Mouse (Mus musculus): ENCODE measurements around the gene Polh. TPM values are rescaled to one million over a fixed set of nuclear protein-coding genes. Genes with fewer than 3 reads are reported as not detected.

Gene Polh
- polyA plus RNA-seq, 1 experiment from 2014 or later, result 15.4 TPM

DNA sequence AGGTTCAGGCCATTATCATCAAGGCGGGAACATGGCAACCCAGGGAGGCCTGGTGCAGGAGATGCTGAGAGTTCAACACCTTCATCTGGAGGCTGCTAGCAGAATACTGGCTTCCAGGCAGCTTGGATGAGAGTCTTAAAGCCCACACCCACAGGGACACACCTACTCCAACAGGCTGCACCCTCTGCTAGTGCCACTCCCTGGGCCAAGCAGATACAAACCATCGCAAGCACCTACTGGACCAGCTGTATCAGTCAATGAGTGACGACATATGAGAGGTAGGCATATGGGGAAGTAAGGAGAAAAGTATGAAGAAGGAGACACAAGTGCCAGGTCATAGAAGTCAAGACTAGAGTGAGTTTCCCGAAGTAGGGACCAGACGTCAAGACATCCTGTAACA, 45.8 kb downstream of the Polh start:
- Histone ChIP-seq H3K27ac (no peak overlapping the region), H3K4me1 (peaks cover 13% of the 10 kb centered on the region), H3K9ac (no peak overlapping the region), H3K9me3 (no peaks in the 10 kb centered on the region), H3K4me3 (replicated peaks) (no peak overlapping the region), H3K36me3 (no peaks in the 10 kb centered on the region), H3K27me3 (replicated peaks) (no peaks in the 10 kb centered on the region), H3K4me2 (no peak overlapping the region)
- WGBS, result 78% methylated on average over 5 of the region's 5 CpGs
- ATAC-seq (ENCODE audit: insufficient read depth, low FRiP score, low read depth), result no peak

DNA sequence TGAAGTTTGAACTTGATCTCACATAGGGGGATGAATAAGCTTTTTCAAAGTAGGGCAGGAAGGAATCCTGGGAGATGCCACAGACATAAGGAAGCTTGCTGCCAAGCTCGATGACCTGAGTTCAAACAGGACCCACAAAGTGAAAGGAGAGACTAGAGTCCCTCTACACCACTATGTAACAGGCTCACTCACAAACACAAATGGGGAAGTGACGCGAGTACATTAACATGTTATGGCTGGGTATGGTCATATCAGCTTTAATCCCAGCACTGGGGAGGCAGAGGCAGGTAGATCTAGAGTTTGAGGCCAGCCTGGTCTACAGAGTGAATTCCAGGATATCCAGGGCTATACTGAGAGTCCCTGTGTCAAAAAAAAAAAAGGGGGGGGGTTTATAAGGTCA, 48.1 kb downstream of the Polh start:
- no peak overlapping the region for H3K4me3 ChIP-seq (replicated peaks)
- H3K27ac ChIP-seq, result no peak overlapping the region
- H3K4me2 ChIP-seq, result no peak overlapping the region
- no peak overlapping the region for H3K9ac ChIP-seq
- ATAC-seq (ENCODE audit: insufficient read depth, low FRiP score, low read depth), result no peak
- WGBS, result 92% methylated on average over 3 of the region's 3 CpGs
- H3K4me1 ChIP-seq, result peaks cover 13% of the 10 kb centered on the region; the same call in 1 of the 2 replicates
- no peaks in the 10 kb centered on the region for H3K9me3 ChIP-seq
- H3K36me3 ChIP-seq, result no peaks in the 10 kb centered on the region
- H3K27me3 ChIP-seq (replicated peaks), result no peaks in the 10 kb centered on the region

DNA sequence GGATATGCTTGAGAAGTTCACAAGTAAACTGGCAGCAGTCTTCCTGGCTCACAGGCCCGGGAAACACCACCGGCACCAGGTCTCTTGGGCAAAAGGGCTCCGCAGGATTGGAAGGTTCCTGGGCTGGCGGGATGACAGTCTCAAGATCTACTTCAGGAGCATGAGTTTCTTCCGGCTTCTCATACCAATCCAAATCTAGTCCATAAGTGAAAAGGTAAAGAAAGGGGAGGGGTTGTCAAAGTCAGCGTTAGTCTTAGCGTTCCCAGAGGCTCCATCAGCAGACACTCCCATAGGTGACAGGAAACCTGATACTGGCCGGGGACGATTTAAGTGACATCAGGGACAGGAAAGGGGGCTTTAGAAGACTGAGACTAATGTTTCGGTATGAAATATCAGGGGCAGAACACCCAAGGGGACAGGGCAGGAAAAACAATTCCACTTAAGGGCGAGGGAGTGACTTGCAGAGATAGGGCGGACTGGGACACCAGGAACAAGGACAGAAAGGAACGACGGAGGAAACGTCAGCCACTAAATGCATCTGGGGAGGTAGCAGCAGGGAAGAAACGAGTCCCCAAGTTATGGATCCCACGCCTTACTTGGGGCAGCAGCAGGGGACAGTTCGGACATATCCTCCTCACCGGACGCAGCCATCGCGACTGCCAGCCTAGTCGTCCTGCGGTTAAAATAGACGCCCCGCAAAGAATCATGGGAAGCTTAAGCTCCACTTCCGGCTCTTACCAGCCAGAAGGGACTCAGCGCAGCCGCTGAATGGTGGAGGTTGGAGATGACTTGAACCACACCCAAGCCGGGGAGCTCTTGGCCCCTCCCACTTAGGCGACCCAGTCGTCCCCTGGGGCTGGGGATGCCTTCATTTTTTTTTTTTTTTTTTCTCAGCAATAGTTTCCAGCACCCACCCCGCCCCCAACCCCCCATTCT, 49.3 kb downstream of the Polh start, which contains the start of gene Mad2l1bp:
Gene Mad2l1bp (minus strand): TSS at position 707 of the 936 bp plus-strand sequence.
- peak; percentile 91 for ATAC-seq (ENCODE audit: insufficient read depth, low FRiP score, low read depth)
- Histone ChIP-seq H3K27me3 (replicated peaks) (no peaks in the 10 kb centered on the region), H3K9ac (peak within 1 kb of the TSS; percentile 43), H3K27ac (peak within 1 kb of the TSS; percentile 76), H3K4me2 (peak within 1 kb of the TSS; percentile 85), H3K4me3 (replicated peaks) (peak within 1 kb of the TSS; percentile 61), H3K4me1 (peaks cover 10% of the 10 kb centered on the region; the same call in 1 of the 2 replicates), H3K36me3 (peaks cover 4% of the 10 kb centered on the region; the same call in 1 of the 2 replicates), H3K9me3 (no peaks in the 10 kb centered on the region)
- WGBS, result 4% methylated on average over 33 of the region's 33 CpGs

DNA sequence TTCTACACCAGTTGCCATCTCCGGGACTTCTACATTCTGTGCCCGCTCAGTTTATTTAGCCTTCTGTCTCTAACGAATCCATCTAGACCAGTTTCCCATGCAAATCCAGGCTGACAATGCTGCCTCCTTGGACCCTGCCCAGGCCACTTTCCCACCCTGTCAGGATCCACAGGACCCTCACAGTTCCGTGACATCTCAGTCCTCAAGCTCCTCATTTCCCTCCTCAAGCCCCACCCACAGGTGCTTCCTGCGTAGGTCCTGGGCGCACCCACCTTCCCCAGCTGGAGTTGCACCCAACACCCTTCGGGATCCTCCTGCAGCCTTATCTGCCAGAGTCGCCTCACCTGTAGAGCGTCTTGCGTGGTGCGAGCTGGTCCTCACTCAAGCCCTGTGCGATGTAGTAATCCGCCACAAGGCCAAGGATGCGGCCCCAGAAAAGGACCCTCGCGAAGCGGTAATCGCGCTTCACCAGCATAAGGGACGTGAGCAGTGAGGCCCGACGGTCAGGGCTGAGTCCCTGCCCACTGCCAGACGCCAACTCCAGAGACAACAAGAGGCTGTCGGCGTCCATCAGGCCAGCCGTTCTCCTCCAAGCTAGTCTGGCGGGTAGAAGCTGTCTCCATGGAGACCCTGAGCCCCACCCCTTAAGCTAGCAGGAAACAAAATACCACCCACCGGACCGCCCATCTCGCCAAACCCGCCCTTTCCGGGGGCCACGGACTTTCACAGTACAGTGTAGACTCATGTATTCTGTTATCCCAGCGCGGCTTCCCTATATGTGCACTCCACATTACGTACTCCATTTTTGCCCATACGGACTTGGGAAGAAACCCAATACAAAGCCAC, 58.6 kb downstream of the Polh start, which contains the start of gene Rsph9:
Gene Rsph9 (minus strand): TSS at position 639 of the 846 bp plus-strand sequence.
- WGBS, result 7% methylated on average over 37 of the region's 37 CpGs
- no peaks in the 10 kb centered on the region for H3K27me3 ChIP-seq (replicated peaks)
- peaks cover 14% of the 10 kb centered on the region for H3K36me3 ChIP-seq
- H3K4me2 ChIP-seq, result peak within 1 kb of the TSS; percentile 91
- peaks cover 11% of the 10 kb centered on the region for H3K4me1 ChIP-seq
- H3K27ac ChIP-seq, result peak within 1 kb of the TSS; percentile 58; the same call in 1 of the 2 replicates
- peak within 1 kb of the TSS; percentile 35 for H3K9ac ChIP-seq
- H3K4me3 ChIP-seq (replicated peaks), result peak within 1 kb of the TSS; percentile 50
- H3K9me3 ChIP-seq, result no peaks in the 10 kb centered on the region
- peak; percentile 96 for ATAC-seq (ENCODE audit: insufficient read depth, low FRiP score, low read depth)

DNA sequence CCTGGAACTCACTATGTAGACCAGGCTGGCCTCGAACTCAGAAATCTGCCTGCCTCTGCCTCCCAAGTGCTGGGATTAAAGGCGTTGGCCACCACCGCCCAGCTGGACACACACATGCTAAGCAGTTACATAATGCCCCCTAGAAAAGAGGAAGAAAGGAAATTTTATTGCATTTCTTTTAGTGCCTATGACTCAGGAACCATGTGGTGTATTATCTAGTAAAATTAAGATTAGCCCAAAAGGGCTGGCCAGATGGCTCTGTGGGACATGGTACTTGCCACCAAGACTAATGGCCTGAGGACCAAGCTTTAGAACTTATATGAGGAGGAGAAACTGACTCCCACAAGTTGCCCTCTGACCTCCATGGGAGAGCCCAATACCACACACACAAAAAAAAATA, 62.6 kb downstream of the Polh start:
- WGBS, result 85% methylated on average over 3 of the region's 3 CpGs
- no peak for ATAC-seq (ENCODE audit: insufficient read depth, low FRiP score, low read depth)
- no peaks in the 10 kb centered on the region for H3K27me3 ChIP-seq (replicated peaks)

DNA sequence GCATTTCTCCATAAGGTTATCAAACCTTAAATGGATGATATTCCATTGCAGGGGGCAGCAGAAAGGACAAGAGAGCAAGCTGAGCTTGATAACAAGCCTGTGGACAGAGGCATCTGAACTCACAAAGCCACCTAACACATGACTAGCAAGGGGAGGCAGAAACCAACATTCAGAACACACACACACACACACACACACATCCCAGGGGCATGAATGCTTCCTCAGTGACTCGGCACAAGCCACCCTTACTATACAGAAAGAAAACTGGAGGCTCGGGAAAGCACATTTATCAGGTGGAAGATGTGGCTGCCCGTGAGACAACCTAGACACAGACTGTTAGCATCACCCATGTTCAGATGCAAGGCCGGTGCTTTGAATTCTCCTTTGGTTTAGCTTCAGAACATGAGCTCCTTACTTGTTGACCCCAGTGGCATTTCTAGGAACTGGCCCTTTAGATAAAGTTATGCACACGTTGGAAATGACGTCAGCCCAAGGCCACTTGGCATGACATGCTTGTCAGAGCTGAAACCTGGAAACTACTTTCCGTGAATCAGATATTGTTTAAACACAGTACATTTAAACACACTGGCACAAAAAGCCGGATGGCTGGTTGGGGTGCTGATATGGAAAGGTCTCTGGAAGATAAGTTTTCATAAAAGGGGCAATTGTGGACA, 63.7 kb downstream of the Polh start:
- H3K9ac ChIP-seq, result no peak overlapping the region
- no peaks in the 10 kb centered on the region for H3K27me3 ChIP-seq (replicated peaks)
- 0 out of 2 replicates have a peak overlapping the region, but pooled peaks have one; percentile 26 for H3K27ac ChIP-seq
- no peaks in the 10 kb centered on the region for H3K36me3 ChIP-seq
- H3K4me1 ChIP-seq, result peaks cover 9% of the 10 kb centered on the region
- no peak overlapping the region for H3K4me3 ChIP-seq (replicated peaks)
- H3K9me3 ChIP-seq, result no peaks in the 10 kb centered on the region
- WGBS, result 50% methylated on average over 8 of the region's 8 CpGs
- no peak for ATAC-seq (ENCODE audit: insufficient read depth, low FRiP score, low read depth)
- H3K4me2 ChIP-seq, result no peak overlapping the region

More for the DNA sequence above, 62.6 kb downstream of the Polh start:
- Histone ChIP-seq H3K27ac (no peak overlapping the region), H3K36me3 (no peaks in the 10 kb centered on the region), H3K4me3 (replicated peaks) (no peak overlapping the region), H3K9ac (no peak overlapping the region), H3K4me2 (no peak overlapping the region), H3K9me3 (no peaks in the 10 kb centered on the region), H3K4me1 (peaks cover 11% of the 10 kb centered on the region)

DNA sequence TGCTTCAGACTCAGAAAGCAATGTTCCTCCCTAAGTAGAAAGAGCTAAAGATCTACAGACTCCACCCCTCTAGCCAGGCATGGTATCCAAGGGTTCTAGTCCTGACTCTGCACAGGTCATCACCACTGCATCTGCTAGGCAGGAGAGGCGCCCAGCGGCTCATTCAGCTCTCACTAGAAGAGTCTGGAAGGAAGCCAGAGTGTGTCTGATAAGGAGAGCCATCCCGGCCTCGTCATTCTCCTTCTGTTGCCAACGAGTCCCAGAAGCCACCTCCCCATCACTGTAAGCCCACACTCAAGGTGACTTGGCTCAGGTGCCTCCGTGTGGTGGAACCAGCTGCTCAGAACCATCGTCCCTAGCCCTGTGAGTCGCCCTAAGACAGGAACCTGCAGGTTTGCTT, 69.6 kb downstream of the Polh start:
- no peaks in the 10 kb centered on the region for H3K9me3 ChIP-seq
- no peaks in the 10 kb centered on the region for H3K4me1 ChIP-seq
- H3K4me3 ChIP-seq (replicated peaks), result no peak overlapping the region
- no peaks in the 10 kb centered on the region for H3K27me3 ChIP-seq (replicated peaks)
- no peak overlapping the region for H3K9ac ChIP-seq
- H3K4me2 ChIP-seq, result no peak overlapping the region
- peaks cover 12% of the 10 kb centered on the region for H3K36me3 ChIP-seq
- 61% methylated on average over 8 of the region's 8 CpGs for WGBS
- ATAC-seq (ENCODE audit: insufficient read depth, low FRiP score, low read depth), result no peak
- H3K27ac ChIP-seq, result no peak overlapping the region

DNA sequence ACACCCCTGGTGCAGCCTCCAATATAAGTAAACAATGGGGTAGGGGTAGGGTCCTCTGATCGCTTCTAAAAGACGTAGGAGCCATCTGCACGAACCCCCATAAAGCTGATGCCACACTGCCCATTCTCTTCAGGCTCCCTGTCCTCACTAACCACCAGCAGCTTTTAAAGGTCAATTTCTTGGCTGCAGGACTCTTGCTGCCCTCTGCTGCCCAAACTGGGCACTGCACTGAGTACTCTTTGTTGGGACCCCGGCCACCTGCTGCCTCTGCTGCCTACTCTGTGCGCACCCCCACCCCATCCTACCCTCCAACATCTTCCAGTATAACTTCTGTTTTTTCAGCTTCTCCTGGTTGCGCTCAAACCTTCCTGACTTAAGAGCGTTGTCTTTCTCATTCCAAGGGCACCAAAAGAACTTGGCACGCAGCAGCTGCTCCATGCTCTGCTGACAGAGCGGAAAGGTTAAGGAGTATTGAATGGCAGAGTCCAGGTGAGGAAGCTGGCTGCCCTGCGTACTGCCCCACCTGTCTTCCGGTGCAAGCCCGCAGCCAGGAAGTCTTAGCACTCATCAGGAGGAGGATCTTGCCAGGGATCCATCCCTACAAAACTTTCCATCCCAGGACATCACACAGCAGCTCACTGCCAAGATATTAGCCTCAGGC, 70.3 kb downstream of the Polh start:
- ATAC-seq (ENCODE audit: insufficient read depth, low FRiP score, low read depth), result no peak
- H3K27ac ChIP-seq, result no peak overlapping the region
- H3K9ac ChIP-seq, result no peak overlapping the region
- no peaks in the 10 kb centered on the region for H3K27me3 ChIP-seq (replicated peaks)
- no peaks in the 10 kb centered on the region for H3K9me3 ChIP-seq
- H3K4me3 ChIP-seq (replicated peaks), result no peak overlapping the region
- no peaks in the 10 kb centered on the region for H3K4me1 ChIP-seq
- H3K36me3 ChIP-seq, result peaks cover 19% of the 10 kb centered on the region
- 17% methylated on average over 12 of the region's 12 CpGs for WGBS
- H3K4me2 ChIP-seq, result no peak overlapping the region

DNA sequence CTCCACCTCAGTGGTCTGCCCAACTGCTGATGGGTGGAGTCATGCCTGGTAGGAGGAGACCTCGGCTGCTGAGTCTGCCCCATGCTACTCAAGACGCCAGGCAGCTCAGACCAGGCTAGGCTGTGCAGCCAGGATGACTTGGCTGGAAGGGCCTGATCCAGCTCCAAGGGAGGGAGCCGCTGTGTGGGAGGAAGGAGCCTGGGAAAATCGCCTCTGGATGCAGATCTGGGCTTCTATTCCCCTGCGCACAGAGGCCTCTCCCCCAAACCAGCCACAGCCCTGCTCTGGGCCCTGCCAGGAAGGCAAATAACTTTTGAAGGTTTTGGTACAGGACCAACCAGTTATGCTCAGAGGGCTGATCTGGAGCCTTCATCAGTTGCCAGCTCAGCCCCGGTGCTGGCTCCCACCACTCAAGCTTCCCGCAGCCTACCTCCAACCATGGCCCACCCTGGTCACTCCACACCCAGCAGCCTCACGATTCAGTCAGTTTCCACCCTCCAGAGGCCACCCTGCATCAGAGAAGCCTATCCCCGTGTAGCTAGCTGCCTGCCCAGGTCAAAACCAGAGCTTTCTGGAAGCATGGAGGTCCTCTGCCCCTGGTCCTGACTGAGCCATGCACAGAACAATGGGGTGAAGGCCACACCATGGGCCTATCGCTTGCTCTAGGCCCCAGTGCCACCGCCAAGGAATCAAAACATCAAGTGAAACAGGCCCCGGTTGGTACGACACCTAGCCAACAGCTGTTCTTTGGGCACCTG, 72.5 kb downstream of the Polh start:
- Histone ChIP-seq H3K36me3 (peaks cover 41% of the 10 kb centered on the region), H3K4me2 (no peak overlapping the region)
- 71% methylated on average over 13 of the region's 13 CpGs for WGBS

DNA sequence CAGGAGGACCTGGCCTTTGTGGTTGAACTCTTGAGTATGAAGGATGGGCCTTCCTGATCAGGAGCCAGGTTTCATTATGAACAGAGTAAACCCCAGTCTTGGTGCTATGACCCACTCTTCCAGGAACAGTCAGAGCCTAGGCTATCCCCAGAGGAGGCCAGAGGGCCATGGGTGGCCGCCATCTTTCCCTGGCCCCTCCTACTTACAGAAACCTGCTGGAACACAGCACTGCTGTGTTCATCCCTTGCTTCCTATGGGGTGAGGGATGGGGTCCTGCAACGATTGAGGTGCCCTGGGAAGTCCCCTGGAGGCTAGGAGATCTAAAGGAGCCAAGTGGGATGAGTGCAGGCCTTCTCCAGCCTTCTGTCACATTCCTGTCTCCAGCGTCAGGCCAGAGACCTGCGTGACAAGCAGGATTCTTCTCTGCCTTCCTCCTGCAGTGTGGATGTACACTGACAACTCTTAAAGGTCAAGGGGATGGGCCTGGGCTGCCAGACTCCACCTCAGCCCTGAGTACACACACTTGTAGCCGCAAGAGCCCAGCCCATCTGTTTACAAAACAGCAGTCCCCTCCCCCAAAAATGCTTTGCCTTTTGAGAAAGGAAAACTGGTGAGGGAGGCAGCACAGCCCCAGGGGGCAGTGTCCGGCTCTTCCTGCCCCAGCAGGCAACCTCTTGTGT, 74.5 kb downstream of the Polh start:
- Histone ChIP-seq H3K9me3 (no peaks in the 10 kb centered on the region), H3K27ac (no peak overlapping the region), H3K36me3 (peaks cover 60% of the 10 kb centered on the region), H3K4me1 (no peaks in the 10 kb centered on the region), H3K9ac (no peak overlapping the region), H3K4me3 (replicated peaks) (no peak overlapping the region), H3K27me3 (replicated peaks) (no peaks in the 10 kb centered on the region), H3K4me2 (no peak overlapping the region)
- WGBS, result 73% methylated on average over 6 of the region's 6 CpGs
- ATAC-seq (ENCODE audit: insufficient read depth, low FRiP score, low read depth), result no peak

More for the DNA sequence above, 72.5 kb downstream of the Polh start:
- peak overlapping the region; percentile 21; the same call in 1 of the 2 replicates for H3K27ac ChIP-seq
- no peaks in the 10 kb centered on the region for H3K4me1 ChIP-seq
- H3K4me3 ChIP-seq (replicated peaks), result no peak overlapping the region
- no peaks in the 10 kb centered on the region for H3K9me3 ChIP-seq
- no peaks in the 10 kb centered on the region for H3K27me3 ChIP-seq (replicated peaks)
- peak; percentile 37; the same call in 1 of the 2 replicates for ATAC-seq (ENCODE audit: insufficient read depth, low FRiP score, low read depth)
- no peak overlapping the region for H3K9ac ChIP-seq
